Mouse (Mus musculus) 3134 (cell line): ENCODE measurements at regions not wholly inside any gene's neighbourhood (a gene's known extent, or its start where the extent isn't known, plus 50 kb on each side); places are given as distances from the start of the nearest gene placed in this dataset.
"Not testable (repeated sequence)": the region's sequence is repeated elsewhere in the genome, so short reads cannot be mapped to it uniquely, and the experiment has no call there.

Experiments used
- DNase-seq: peaks from one replicate; pipeline ENCODE4 v3.0.0-alpha.2; 2011; ENCODE audit warnings: low spot score; ENCODE audit not compliant: insufficient read length; ENCODE audit errors: extremely low read depth

DNA sequence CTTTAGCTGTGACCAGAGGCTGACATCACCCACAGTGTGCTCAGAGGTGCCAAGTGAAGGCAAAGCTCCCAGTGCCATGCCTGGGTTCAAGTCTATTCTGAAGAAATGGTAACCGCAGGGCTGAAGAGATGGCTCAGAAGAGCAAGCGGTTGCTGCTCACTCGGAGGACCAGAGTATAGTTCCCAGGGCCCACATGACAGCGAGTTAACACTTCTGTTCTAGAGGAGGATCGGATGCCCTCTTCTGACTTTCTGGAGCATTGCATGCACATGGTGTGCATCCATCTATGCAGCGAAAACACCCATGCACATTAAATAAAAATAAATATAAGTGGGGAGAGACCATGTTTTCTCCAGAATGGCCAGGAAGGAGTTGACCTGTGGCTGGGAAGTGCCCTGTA lies 209.5 kb downstream of the Sorl1 start:
- no peak for DNase-seq

GRCm38 (mm10) chr9:41913911-41914310 lies 210.2 kb downstream of the Sorl1 start:
- DNase-seq, result no peak

DNA sequence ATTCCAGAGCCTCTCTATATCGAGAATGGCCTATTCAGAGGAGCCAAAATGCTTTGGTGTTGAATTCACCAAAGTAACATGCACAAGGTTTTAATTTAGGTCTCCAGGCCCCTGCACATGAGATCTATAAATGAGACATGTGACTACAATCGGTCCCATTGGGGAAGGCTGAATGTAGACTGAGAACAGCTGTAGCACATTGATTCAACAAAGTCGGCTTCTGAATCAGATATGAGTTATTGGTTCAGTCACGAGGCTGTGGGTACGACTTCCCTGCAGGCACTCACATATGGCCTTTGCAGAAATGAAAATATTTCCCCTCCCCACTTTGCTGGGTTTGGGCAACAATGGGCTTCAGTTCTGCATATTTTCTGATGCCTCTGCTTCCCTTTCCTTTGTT lies 211.6 kb downstream of the Sorl1 start:
- no peak for DNase-seq

GRCm38 (mm10) chr9:41900606-41900974 lies 223.5 kb downstream of the Sorl1 start:
- no peak for DNase-seq

DNA sequence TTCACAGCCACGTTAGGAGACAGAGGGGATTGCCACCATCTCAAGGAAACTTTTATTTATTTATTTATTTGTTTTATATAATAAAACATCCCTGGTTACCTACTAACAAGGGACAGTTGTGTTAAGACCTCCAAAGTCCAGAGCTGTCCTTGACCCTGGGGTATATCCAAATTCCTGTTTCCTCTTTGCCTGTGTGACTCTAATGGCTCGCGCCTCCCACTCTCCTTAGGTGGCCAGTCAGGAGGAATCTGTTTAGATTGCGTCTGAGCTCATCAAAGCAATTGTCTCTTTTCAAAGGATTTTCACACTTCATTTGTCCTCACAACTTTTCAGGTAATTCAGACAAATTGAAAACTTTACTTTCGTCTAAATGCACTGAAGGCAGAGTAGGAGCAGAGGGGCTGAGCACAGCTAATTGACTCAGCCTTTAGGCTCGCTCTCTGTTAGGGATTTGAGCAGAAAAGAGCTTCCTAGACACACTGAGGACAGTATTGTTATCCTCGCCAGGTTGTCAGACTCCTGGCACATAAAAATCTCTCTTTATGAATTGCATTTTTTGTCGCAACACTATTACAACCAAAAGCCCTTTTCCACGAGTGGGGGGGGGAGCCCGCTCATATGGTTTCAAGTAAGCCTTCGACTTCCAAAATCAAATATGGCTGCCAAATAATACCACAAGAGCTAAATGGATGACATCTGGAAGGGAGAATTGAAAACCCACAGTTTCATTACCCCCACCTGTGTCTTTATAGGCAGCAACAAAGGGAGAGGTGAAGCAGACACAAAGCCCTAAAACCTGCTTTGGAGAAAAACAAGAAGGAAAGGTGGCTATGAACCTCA lies 224.1 kb downstream of the Sorl1 start:
- DNase-seq, result no peak

DNA sequence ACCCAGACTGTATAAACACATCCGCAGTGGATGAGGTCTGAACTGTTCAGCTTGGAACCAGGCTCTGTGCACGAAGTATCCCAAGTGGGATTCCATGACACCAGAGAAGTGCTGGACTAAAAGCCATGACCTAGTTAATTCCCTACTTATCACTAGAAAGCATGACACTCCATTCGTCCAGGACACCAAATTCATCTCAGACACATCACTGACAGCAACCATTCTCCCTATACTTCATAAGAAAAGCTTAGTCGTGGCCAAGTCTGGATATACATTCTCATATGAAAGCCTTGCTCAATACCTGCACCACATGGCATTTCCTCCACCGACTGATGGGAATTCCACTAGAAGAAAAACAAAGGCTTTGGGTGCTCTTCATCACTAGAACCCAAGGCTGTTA lies 229.0 kb downstream of the Sorl1 start:
- no peak for DNase-seq

DNA sequence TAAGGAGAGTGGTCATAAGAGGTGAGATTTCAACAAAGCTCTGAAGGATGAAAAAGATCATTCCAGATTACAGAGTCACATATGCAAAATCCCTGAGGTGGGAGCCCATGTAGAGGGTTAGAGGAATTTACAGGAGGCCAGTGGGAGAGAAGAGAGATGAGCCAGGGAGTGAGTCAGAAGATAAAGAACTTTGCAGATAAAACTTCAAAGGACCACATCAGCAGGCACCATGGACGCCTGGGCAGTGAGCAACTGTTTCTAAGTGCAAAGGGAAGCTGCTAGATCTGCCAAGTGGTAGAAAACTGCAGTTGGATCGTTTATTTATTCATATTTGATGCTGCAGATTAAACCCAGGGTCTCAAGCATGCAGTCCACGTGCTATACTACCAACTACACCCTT lies 231.3 kb downstream of the Sorl1 start:
- DNase-seq, result no peak

GRCm38 (mm10) chr9:41891206-41891605 lies 232.9 kb downstream of the Sorl1 start:
- no peak for DNase-seq

DNA sequence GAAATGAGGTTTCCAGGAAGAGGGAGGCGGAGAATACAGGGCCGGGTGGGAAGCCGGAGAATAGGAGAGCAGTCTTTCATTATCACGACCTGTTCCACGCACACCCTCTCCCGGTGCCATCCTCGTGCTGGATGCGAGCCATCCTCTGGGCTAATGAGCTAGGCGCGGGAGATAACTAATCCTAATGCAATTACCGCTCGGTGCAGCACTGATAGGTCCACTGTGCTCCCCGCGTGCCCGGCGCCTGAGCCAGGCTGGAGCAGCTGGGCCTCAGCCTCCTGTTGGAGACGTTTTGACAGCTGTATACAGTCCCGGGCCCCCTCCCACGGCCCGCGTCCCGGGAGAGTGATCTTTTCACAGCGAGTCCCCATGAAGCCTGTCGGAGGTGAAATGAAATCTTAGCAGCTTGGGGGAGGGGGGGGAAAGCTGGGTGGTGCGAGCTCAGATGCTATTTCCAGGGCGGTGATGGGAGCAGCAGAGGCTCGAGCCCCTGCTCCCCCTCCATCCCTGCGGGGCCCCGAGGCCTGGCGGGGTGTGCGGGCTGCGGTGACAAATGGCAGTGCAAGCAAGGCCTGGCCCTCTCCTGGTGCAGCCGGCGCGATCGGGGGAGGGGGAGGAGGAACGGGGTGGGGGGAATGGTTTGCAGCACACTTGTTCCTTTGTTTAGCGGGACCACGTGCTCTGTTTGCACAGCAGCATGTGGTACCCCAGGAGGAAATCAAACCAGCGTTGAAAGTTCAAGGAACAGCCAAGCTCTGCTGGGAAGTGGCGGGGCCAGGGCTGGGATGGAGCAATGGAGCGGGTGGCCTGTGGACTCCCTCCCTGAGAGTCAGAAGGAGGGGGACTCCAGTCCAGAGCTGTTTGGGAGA lies 233.6 kb downstream of the Sorl1 start:
- DNase-seq, result no peak

DNA sequence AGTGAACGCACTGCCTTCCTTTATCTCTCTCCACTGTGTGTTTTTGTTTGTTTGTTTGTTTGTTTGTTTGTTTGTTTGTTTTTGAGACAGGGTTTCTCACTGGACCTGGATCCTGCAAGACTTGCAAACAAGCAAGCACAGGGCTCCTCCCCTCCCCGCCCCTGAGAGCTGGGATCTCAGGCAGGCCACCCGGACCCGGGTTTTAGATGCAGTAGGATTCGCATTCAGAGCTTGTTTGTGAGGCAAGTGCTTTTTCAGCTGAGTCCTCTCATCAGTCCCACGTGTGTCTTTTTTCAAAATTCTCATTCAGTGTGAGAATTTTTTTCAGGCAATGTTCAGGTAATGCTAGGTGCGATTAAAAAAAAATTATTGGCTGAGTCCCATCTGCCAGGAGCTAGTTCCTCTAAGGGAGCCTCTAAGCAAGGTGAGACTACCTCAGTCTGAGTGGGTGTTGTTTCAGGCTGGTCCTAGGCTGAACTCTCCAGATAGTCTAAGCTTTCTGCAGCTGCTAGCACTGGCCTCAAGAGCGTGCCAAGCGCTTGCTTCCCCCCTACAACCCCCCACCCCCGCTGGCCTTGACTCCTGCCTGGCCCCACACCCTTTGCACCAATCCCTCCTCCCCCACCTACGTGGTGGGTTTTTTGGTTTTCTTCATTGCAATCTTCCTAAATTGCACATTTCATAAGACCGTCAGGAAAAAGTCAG lies 234.4 kb downstream of the Sorl1 start:
- no peak for DNase-seq

DNA sequence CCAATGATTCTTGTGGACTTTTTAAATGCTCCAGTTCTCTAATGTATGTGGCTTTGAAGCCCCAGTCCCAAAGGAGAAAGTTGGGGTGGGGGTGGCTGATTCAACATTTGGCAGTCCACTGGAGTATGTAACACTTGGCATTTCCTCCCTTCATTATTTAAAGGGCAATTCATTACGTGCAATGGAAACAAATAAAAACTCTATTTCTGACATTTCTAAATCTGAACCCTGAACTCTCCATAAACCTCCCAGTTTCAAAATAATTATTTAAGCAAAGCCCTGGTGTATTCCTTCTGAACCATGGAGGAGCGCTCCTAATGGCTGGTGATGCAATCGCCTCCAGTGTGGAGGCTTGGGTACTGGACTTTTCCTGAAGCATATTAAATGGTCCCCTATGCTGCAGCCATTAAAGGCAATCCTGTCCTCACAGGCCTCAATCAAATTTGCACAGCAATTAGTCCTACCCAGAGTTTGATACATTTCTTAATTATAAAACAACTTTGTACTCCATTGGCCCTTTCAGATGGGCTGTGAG lies 235.4 kb downstream of the Sorl1 start:
- no peak for DNase-seq

DNA sequence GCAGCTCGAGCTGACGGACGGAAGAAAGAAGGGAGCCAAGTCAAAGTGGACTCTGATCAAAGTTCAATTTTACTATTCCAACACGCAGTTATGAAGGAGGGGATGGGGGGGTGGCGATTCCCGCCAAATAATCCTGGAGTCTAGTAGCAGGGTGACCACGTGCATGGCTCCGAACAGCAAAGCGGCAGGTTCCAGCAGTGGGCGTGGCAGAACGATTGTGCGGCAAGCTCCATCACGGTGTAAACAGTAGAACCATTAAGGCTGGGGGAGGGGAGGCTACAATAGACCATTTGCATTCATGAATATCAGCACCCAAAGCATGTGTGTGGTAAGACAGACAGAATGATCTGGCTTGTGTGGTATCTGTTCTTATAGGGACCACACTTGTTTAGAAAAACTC lies 237.6 kb downstream of the Sorl1 start:
- DNase-seq, result not testable (repeated sequence)

DNA sequence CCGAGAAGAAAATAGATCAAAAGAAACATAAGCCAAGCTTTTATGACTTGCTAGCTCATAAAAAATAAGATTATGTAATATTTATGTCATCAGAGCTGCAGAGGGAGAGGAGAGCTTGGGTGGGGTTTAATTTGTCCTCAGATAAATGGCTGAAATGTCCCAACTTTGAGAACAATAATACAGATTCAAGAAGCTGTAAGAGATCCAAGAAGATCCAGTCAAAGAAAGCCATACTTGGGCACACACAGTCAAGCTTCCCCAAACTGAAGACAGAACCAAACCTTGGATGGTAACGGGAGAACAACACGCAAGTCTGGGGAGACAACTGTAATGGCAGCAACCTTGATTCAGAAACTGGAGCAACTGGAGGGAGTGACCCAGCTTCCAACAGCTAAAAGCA lies 243.6 kb downstream of the Sorl1 start:
- DNase-seq, result no peak

DNA sequence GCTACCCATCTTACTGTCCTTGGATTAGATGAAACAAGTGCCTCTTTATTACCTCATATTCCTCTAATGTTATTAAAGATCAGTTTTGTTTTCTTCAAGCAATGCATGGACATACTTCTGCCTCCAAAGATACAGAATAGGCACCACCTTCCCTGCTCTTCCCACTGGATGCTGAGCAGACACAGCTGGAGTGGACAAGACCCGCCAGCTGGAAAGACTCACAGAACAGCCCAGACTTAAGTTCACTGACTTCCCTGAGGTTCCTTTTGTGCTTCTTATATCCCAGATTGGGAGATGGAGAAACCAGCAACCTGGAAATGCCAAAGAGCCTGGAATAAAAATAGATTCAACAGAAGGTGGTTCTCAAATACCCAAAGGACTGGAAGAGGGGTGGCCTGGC lies 245.0 kb downstream of the Sorl1 start:
- no peak for DNase-seq

- DNase-seq, result no peak
Observed at GRCm38 (mm10) chr9:41861136-41861535, 263.0 kb downstream of the Sorl1 start.

DNA sequence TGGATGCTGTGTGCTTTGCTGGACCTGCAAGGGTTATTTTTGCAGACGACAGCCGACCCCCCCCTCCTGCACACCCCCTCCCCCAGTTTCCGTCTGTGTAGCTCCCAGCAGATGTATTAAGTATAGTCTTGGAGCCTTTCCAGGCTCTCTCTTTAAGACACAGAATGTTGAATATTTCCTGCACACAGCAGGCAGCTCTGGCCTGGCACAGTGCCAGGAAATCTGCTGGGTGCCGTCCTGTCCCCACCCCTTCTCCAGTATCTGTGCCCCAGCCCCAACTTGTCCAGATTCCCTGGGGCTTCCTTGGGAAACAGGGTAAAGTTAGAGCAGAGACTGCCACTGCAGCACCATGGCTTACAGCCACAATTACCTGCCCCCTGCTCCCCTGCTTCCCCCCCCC lies 263.4 kb downstream of the Sorl1 start:
- peak; percentile 49 for DNase-seq

GRCm38 (mm10) chr9:41859780-41860179 lies 264.3 kb downstream of the Sorl1 start:
- no peak for DNase-seq

DNA sequence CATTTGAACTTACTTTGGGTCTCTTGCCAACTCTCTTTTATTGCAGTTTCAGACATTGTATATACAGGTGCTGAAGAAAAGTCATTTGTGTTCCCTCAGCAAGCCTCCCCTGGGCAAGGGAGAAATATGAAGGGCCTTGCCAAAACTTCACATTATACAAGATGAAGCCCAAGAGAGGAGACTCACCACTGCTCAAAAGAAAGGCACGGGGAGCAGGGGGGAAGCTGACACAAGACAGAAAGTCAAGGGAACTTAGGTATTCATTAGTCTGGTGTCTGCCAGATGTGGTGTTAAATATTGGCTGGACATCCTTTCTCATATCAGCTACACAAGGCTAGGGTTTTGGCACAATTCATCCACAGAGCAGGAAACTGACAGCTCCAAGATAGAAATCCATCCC lies 272.0 kb downstream of the Sorl1 start:
- no peak for DNase-seq

DNA sequence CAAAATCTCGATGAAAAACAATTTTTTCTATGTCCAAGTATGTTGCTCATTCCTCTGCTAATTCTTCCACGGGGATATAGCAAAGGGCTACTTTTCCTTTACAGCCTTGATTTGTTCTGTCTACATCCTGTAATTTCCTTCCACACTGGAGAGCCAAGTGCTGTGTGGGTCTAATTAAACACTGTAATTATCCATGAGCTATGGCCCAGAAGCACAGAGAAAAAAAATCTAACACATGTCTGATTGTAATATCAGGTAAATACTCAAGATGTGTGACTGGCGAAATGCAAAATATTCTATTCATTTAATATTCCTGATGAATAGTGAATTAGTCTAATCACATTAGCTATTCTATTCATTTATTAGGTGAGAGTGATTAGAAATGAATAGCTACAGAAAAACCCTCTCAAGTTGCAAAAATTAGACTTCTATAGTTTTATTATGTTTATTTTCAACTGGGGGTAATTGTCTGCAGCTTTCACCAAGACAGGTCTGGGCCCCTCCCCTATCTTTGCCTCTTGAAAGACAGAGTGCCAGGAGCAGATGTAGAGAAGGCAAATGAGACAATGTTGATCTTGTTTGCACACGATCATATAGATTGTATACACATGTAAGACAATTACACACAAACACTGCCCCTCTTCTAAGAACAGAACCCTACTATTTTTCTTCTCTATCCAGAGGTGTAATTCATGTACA lies 274.3 kb downstream of the Sorl1 start:
- no peak for DNase-seq

DNA sequence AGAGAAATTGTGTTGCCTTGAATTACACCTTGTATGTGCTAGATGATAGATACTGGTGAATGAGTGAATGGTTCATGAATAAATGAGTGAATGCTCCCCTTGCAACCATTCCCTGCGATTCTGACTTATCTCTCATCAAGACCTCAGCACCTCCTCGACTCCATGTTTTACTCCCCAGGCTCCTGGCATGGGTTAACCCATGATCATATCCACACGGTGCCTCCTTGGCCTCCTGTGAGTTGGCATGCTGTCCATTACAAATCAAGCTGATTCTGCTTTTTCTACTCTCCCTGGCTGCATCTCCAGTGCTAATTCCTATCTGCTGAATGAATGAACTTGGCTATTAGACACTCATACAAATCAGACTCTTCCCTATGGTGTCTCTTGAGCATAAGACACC lies 279.5 kb downstream of the Sorl1 start:
- no peak for DNase-seq
